ENCODE assay signal across 27 mouse cellular contexts in genomic region chr11:57692726-57693125, GRCm38 (mm10). TPM values are rescaled to one million over a fixed set of nuclear protein-coding genes. Genes with fewer than 3 reads are reported as not detected.
DNase-seq lines count a peak whose midpoint lies in the region; ATAC-seq and TF ChIP-seq lines count a peak whose summit lies in the region.
"Had no signal": no experiment of that assay in that cellular context is flagged by ENCODE, and none has a peak within 500 bp of the region (broad histone marks: within the 10 kb centered on the region; RNA-seq: fewer than 3 reads in every experiment).

No protein-coding gene starts in this region.

- H3K4me3 ChIP-seq in embryonic facial prominence, embryonic 13.5 days = no peak overlapping the region
- no peak overlapping the region for H3K4me3 ChIP-seq in embryonic facial prominence, embryonic 10.5 days
- H3K4me3 ChIP-seq in intestine, postnatal 0 days (ENCODE audit: low read depth, low read length) = no peak overlapping the region
- H3K4me3 ChIP-seq in intestine, embryonic 16.5 days (ENCODE audit: low read length) = no peak overlapping the region
- H3K4me3 ChIP-seq in G1E (ENCODE audit: low read depth, low read length) = peak overlapping the region; percentile 25; the same call in 1 of the 2 replicates
- H3K4me3 ChIP-seq in myocyte = no peak overlapping the region
- H3K4me3 ChIP-seq: embryonic facial prominence, embryonic 15.5 days; forebrain, embryonic 12.5 days; heart, embryonic 13.5 days; intestine, embryonic 15.5 days; limb, embryonic 12.5 days; liver, embryonic 15.5 days; midbrain, embryonic 13.5 days; neural tube, embryonic 13.5 days had no signal

- H3K9ac ChIP-seq in embryonic facial prominence, embryonic 13.5 days = peak overlapping the region; percentile 40; the same call in 1 of the 2 replicates
- H3K9ac ChIP-seq in intestine, postnatal 0 days (ENCODE audit: low read depth, low read length) = no peak overlapping the region
- H3K9ac ChIP-seq in intestine, embryonic 16.5 days (ENCODE audit: low read depth, low read length) = no peak overlapping the region
- H3K9ac ChIP-seq: embryonic facial prominence, embryonic 15.5 days; forebrain, embryonic 12.5 days; forebrain, postnatal 0 days; heart, embryonic 13.5 days; intestine, embryonic 15.5 days; limb, embryonic 12.5 days; liver, embryonic 15.5 days; lung, embryonic 14.5 days; midbrain, embryonic 13.5 days; neural tube, embryonic 13.5 days had no signal

- no peak overlapping the region for H3K4me2 ChIP-seq in embryonic facial prominence, embryonic 13.5 days
- H3K4me2 ChIP-seq in intestine, postnatal 0 days (replicated peaks; ENCODE audit: low read depth) = no peak overlapping the region
- H3K4me2 ChIP-seq in intestine, embryonic 16.5 days (ENCODE audit: low read depth, low read length) = no peak overlapping the region
- no peak overlapping the region for H3K4me2 ChIP-seq in myocyte (ENCODE audit: low read depth)
- H3K4me2 ChIP-seq: embryonic facial prominence, embryonic 15.5 days; forebrain, embryonic 12.5 days; heart, embryonic 13.5 days; intestine, embryonic 15.5 days; limb, embryonic 12.5 days; liver, embryonic 15.5 days; lung, embryonic 14.5 days; midbrain, embryonic 13.5 days; neural tube, embryonic 13.5 days had no signal

- no peak for ATAC-seq in embryonic facial prominence, embryonic 13.5 days (ENCODE audit: insufficient number of reproducible peaks, insufficient read depth, low FRiP score, low TSS enrichment, low read depth)
- no peak for ATAC-seq in intestine, postnatal 0 days
- no peak for ATAC-seq in intestine, embryonic 16.5 days
- no peak for ATAC-seq in G1E (ENCODE audit: extremely low read depth, insufficient number of reproducible peaks, low FRiP score, poor library complexity, severe bottlenecking)
- ATAC-seq: CD4-positive, CD25-positive, alpha-beta regulatory T cell, adult 4 months; midbrain, embryonic 13.5 days had no signal

- TF ChIP-seq CTCF in intestine, postnatal 0 days (IDR thresholded peaks at IDR 0.05; ENCODE audit: low read depth) = no peak
- no peak for TF ChIP-seq CTCF in G1E (IDR thresholded peaks at IDR 0.05; ENCODE audit: low read depth, low read length)

- DNase-seq in embryonic facial prominence, embryonic 10.5 days (ENCODE audit: low spot score) = no peak
- DNase-seq in G1E (ENCODE audit: low spot score) = no peak
- no peak for DNase-seq in lung, postnatal 25 days (ENCODE audit: low spot score)
- DNase-seq: adrenal gland, postnatal 25 days; gastrocnemius, postnatal 10 days; heart, postnatal 10 days; kidney, adult 9 months; kidney, postnatal 10 days; lung, embryonic 14.5 days; lung, postnatal 14 days; right cerebral cortex, postnatal 4 days; thymus, adult 2 months; thymus, postnatal 36 days had no signal

- no peaks in the 10 kb centered on the region for H3K27me3 ChIP-seq in embryonic facial prominence, embryonic 13.5 days
- H3K27me3 ChIP-seq in embryonic facial prominence, embryonic 10.5 days (replicated peaks; ENCODE audit: low read depth, poor library complexity, severe bottlenecking) = no peaks in the 10 kb centered on the region
- H3K27me3 ChIP-seq in intestine, postnatal 0 days (replicated peaks; ENCODE audit: control insufficient read depth, insufficient read depth, low read length) = no peaks in the 10 kb centered on the region
- H3K27me3 ChIP-seq in intestine, embryonic 16.5 days (replicated peaks; ENCODE audit: control insufficient read depth, insufficient read depth, low read length) = no peaks in the 10 kb centered on the region
- H3K27me3 ChIP-seq in G1E (ENCODE audit: insufficient read depth, low read length) (no peaks in the 10 kb centered on the region), myocyte (ENCODE audit: control insufficient read depth, insufficient read depth, insufficient read length) (no peaks in the 10 kb centered on the region)
- H3K27me3 ChIP-seq: embryonic facial prominence, embryonic 15.5 days; forebrain, embryonic 12.5 days; heart, embryonic 13.5 days; intestine, embryonic 15.5 days; limb, embryonic 12.5 days; liver, embryonic 15.5 days had no signal

- no peaks in the 10 kb centered on the region for H3K36me3 ChIP-seq in embryonic facial prominence, embryonic 13.5 days
- no peaks in the 10 kb centered on the region for H3K36me3 ChIP-seq in embryonic facial prominence, embryonic 10.5 days (replicated peaks)
- H3K36me3 ChIP-seq in intestine, postnatal 0 days (ENCODE audit: control insufficient read depth, insufficient read depth) = no peaks in the 10 kb centered on the region
- no peaks in the 10 kb centered on the region for H3K36me3 ChIP-seq in intestine, embryonic 16.5 days (ENCODE audit: control insufficient read depth, insufficient read depth, low read length)
- peaks cover 87% of the 10 kb centered on the region for H3K36me3 ChIP-seq in G1E (replicated peaks)
- no peaks in the 10 kb centered on the region for H3K36me3 ChIP-seq in myocyte (ENCODE audit: control insufficient read depth, insufficient read depth)
- H3K36me3 ChIP-seq: embryonic facial prominence, embryonic 15.5 days; forebrain, embryonic 12.5 days; heart, embryonic 13.5 days; intestine, embryonic 15.5 days; limb, embryonic 12.5 days; midbrain, embryonic 13.5 days; neural tube, embryonic 13.5 days had no signal

- no peak for TF ChIP-seq POLR2A in myocyte (IDR thresholded peaks at IDR 0.05; ENCODE audit: insufficient read length, low read depth)

- H3K4me1 ChIP-seq in embryonic facial prominence, embryonic 13.5 days = peaks cover 44% of the 10 kb centered on the region
- H3K4me1 ChIP-seq in embryonic facial prominence, embryonic 10.5 days = peaks cover 39% of the 10 kb centered on the region
- peaks cover 18% of the 10 kb centered on the region for H3K4me1 ChIP-seq in intestine, postnatal 0 days (replicated peaks; ENCODE audit: control insufficient read depth, insufficient read depth, low read length)
- H3K4me1 ChIP-seq in intestine, embryonic 16.5 days (ENCODE audit: control insufficient read depth, insufficient read depth, low read length) = peaks cover 21% of the 10 kb centered on the region
- peaks cover 30% of the 10 kb centered on the region for H3K4me1 ChIP-seq in G1E (ENCODE audit: insufficient read depth, low read depth, low read length)

- H3ac ChIP-seq in myocyte (ENCODE audit: control insufficient read depth, insufficient read length) = no peak overlapping the region

- no peak overlapping the region for H3K27ac ChIP-seq in embryonic facial prominence, embryonic 13.5 days
- H3K27ac ChIP-seq in embryonic facial prominence, embryonic 10.5 days (replicated peaks) = no peak overlapping the region
- H3K27ac ChIP-seq in intestine, postnatal 0 days (ENCODE audit: low read depth, low read length) = 0 out of 2 replicates have a peak overlapping the region, but pooled peaks have one; percentile 21
- H3K27ac ChIP-seq in intestine, embryonic 16.5 days (ENCODE audit: low read length) = no peak overlapping the region
- H3K27ac ChIP-seq: embryonic facial prominence, embryonic 15.5 days; forebrain, embryonic 12.5 days; heart, embryonic 13.5 days; intestine, embryonic 15.5 days; limb, embryonic 12.5 days; liver, embryonic 15.5 days; midbrain, embryonic 13.5 days; neural tube, embryonic 13.5 days had no signal

- H3K9me3 ChIP-seq in embryonic facial prominence, embryonic 13.5 days = no peaks in the 10 kb centered on the region
- H3K9me3 ChIP-seq in embryonic facial prominence, embryonic 10.5 days = no peaks in the 10 kb centered on the region
- H3K9me3 ChIP-seq in intestine, postnatal 0 days (ENCODE audit: control insufficient read depth) = no peaks in the 10 kb centered on the region
- H3K9me3 ChIP-seq in intestine, embryonic 16.5 days (ENCODE audit: control insufficient read depth, low read length) = no peaks in the 10 kb centered on the region
- H3K9me3 ChIP-seq in G1E (replicated peaks) = no peaks in the 10 kb centered on the region
- H3K9me3 ChIP-seq: embryonic facial prominence, embryonic 15.5 days; forebrain, embryonic 12.5 days; heart, embryonic 13.5 days; intestine, embryonic 15.5 days; limb, embryonic 12.5 days; liver, embryonic 15.5 days; midbrain, embryonic 13.5 days; neural tube, embryonic 13.5 days had no signal

- WGBS in embryonic facial prominence, embryonic 13.5 days = 77% methylated on average over 7 of the region's 7 CpGs
- WGBS in embryonic facial prominence, embryonic 10.5 days = 82% methylated on average over 7 of the region's 7 CpGs
- WGBS in intestine, postnatal 0 days = 87% methylated on average over 7 of the region's 7 CpGs
- WGBS in intestine, embryonic 16.5 days = 80% methylated on average over 7 of the region's 7 CpGs

- H3K79me2 ChIP-seq in myocyte (ENCODE audit: control insufficient read depth, insufficient read depth) = no peaks in the 10 kb centered on the region

TF ChIP-seq in myocyte, 11 proteins besides CTCF, POLR2A, EP300 and RAD21:
- TF ChIP-seq TCF12 (IDR thresholded peaks at IDR 0.05; ENCODE audit: insufficient read depth, poor library complexity, severe bottlenecking) (no peak), USF1 (IDR thresholded peaks at IDR 0.05; ENCODE audit: low read depth) (no peak), REST (IDR thresholded peaks at IDR 0.05; ENCODE audit: insufficient read depth, insufficient read length) (no peak), MAX (IDR thresholded peaks at IDR 0.05; ENCODE audit: low read depth) (no peak), POLR2AphosphoS2 (IDR thresholded peaks at IDR 0.05; ENCODE audit: insufficient read length, low read depth) (no peak), MYOD1 (IDR thresholded peaks at IDR 0.05; ENCODE audit: control insufficient read depth in 1 of 3, insufficient read length in 2 of 3, low read depth in 2 of 3) (peak in 2 of 3 experiments; percentile 86 to 93), MYOG (IDR thresholded peaks at IDR 0.05; ENCODE audit: control insufficient read depth in 1 of 3, insufficient read depth in 1 of 3, insufficient read length in 2 of 3, low read depth in 2 of 3) (peak in 2 of 3 experiments; percentile 92 to 94), TCF3 (IDR thresholded peaks at IDR 0.05; ENCODE audit: insufficient read length, low read depth) (peak; percentile 76), E2F4 (IDR thresholded peaks at IDR 0.05; ENCODE audit: insufficient read depth) (no peak), CEBPB (IDR thresholded peaks at IDR 0.05; ENCODE audit: insufficient read depth, poor library complexity, severe bottlenecking) (no peak), SRF (IDR thresholded peaks at IDR 0.05; ENCODE audit: control insufficient read depth, insufficient read length, low read depth) (no peak)

RNA-seq across cellular contexts. Expression of gene Galnt10, which starts 47.5 kb away (rescaled TPM):
- polyA plus RNA-seq in embryonic facial prominence, embryonic 13.5 days (2015; fragmentation: Nextera tagmentation; extraction: Ambion mirVana) = 24.1 and 27.7 TPM in 2 replicates
- 18.8 and 20.1 TPM in 2 replicates for polyA plus RNA-seq in embryonic facial prominence, embryonic 10.5 days (2016; fragmentation: Nextera tagmentation; extraction: Ambion mirVana)
- polyA plus RNA-seq in intestine, postnatal 0 days (2015; fragmentation: Nextera tagmentation; extraction: Ambion mirVana) = 19.8 and 22.5 TPM in 2 replicates
- polyA plus RNA-seq in intestine, embryonic 16.5 days (2015; fragmentation: Nextera tagmentation; extraction: Ambion mirVana) = 16.9 and 17.8 TPM in 2 replicates
- 18.5 and 41.2 TPM in 2 replicates for total RNA-seq in G1E (2014; fragmentation: Nextera tagmentation)
- 17.5 and 18.2 TPM in 2 replicates for total RNA-seq in G1E (2017)
- polyA plus RNA-seq in G1E (2012) = 21.4 and 22.5 TPM in 2 replicates
- polyA plus RNA-seq in myocyte (2012; fragmentation: generic; extraction: Trizol) = 27.2 TPM
